Mouse (Mus musculus) forebrain, embryonic 11.5 days (tissue): Measurements from ENCODE around the gene Ucp2. TPM values are rescaled to one million over a fixed set of nuclear protein-coding genes. Genes with fewer than 3 reads are reported as not detected.
"Not testable (repeated sequence)": the region's sequence is repeated elsewhere in the genome, so short reads cannot be mapped to it uniquely, and the experiment has no call there.

Experiments
- ATAC-seq: fragments of 200-750 bp; cut with Nextera tagmentation; replicated peaks from 2 replicates; pipeline ENCODE4 v1.8.0; 2017; ENCODE audit warnings: moderate TSS enrichment; ENCODE audit not compliant: low FRiP score
- DNase-seq: peaks from one replicate; pipeline ENCODE4 v3.0.0-alpha.2; 2017; ENCODE audit warnings: low spot score
- H3K27ac ChIP-seq: fragments of 300-500 bp; sonication (generic); 2 replicates; pipeline ENCODE4 v1.5.1; 2014; ENCODE audit warnings: low read depth, low read length
- H3K27me3 ChIP-seq: fragments of 300-500 bp; sonication (generic); 2 replicates; pipeline ENCODE4 v1.6.1; 2014; ENCODE audit warnings: mild to moderate bottlenecking, low read length, mixed read lengths; ENCODE audit not compliant: control insufficient read depth, insufficient read depth
- H3K36me3 ChIP-seq: fragments of 300-500 bp; sonication (generic); 2 replicates; pipeline ENCODE4 v1.6.1; 2014; ENCODE audit warnings: mild to moderate bottlenecking, low read length, moderate library complexity, mixed read lengths; ENCODE audit not compliant: control insufficient read depth, insufficient read depth
- H3K4me1 ChIP-seq: fragments of 300-500 bp; sonication (generic); replicated peaks from 2 replicates; pipeline ENCODE4 v1.6.1; 2014; ENCODE audit warnings: low read length, mixed read lengths; ENCODE audit not compliant: control insufficient read depth, insufficient read depth
- H3K4me2 ChIP-seq: fragments of 300-500 bp; sonication (generic); 2 replicates; pipeline ENCODE4 v1.6.1; 2014; ENCODE audit warnings: low read depth, mild to moderate bottlenecking, low read length, moderate library complexity, mixed read lengths; ENCODE audit not compliant: severe bottlenecking
- H3K4me3 ChIP-seq: fragments of 300-500 bp; sonication (generic); 2 replicates; pipeline ENCODE4 v1.5.1; 2014; ENCODE audit warnings: low read depth, low read length
- H3K9ac ChIP-seq: fragments of 300-500 bp; sonication (generic); 2 replicates; pipeline ENCODE4 v1.6.1; 2014; ENCODE audit warnings: low read length
- H3K9me3 ChIP-seq: fragments of 300-500 bp; sonication (generic); 2 replicates; pipeline ENCODE4 v1.6.1; 2016; ENCODE audit warnings: low read length, mixed read lengths; ENCODE audit not compliant: control insufficient read depth
- WGBS: fragments of 180-500 bp; shearing (Covaris S2); extraction: QIAGEN DNeasy Blood & Tissue Kit; methylation state at CpG from one replicate; pipeline ENCODE4 v1.1.7; 2014; 5-methylcytosine and 5-hydroxymethylcytosine counted together
- polyA plus RNA-seq: library from polyadenylated mRNA; unstranded; fragments of >200 nt; fragmentation: Nextera tagmentation; extraction: Ambion mirVana; gene quantifications from 2 replicates; pipeline ENCODE4 v1.2.1, GENCODE M21; 2014

Ucp2 gene
- polyA plus RNA-seq, 1 experiment from 2014 or later, result 90.4 TPM

DNA sequence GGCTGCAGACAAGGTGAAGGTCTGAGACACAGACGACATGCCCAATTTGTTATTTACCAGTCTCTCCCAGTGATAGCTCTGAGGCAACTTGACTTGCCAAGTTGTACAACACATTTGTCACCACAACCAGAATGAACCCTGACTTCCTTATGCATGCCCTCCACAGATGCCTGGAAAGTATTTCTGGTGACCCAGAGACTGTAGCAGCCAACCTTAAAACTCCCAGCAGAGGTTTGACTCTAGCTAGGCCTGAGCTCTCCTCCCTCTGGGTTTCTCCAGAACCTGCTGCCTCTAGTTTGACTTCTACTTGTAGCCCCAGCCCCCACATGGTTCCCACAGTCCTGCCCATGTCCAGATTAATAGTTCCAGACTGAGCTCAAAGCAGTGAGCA lies 21.7 kb upstream of the Ucp2 start:
- Histone ChIP-seq H3K4me3 (no peak overlapping the region), H3K36me3 (no peaks in the 10 kb centered on the region; the same call in 1 of the 2 replicates)

DNA sequence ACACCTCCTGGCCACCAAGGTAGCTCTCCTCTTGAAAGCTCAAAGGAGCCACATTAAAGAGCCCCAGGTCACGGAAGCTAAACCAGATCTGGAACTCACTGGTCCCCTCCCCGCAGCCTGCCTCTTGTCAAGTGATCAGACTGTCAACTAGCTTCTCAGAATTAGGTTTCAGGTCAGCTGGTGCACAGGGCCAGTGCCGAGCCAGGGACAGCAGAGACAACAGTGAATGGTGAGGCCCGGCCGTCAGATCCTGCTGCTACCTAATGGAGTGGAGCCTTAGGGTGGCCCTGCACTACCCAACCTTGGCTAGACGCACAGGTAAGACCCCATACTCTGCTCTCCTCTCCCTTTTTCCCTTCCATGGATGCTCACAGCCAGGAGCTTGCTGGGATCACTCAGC lies 20.4 kb upstream of the Ucp2 start, which contains the start of gene Ucp3:
Gene Ucp3 (plus strand): TSS at position 214 of the 400 bp plus-strand sequence.
- Histone ChIP-seq H3K4me1 (no peaks in the 10 kb centered on the region), H3K9me3 (no peaks in the 10 kb centered on the region), H3K4me2 (no peak within 1 kb of the TSS), H3K27me3 (no peaks in the 10 kb centered on the region), H3K27ac (no peak within 1 kb of the TSS), H3K4me3 (no peak within 1 kb of the TSS), H3K9ac (no peak within 1 kb of the TSS), H3K36me3 (no peaks in the 10 kb centered on the region; the same call in 1 of the 2 replicates)
- 90% methylated on average over 6 of the region's 6 CpGs for WGBS
- DNase-seq (no peak), ATAC-seq (no peak)

More for the DNA sequence above, 21.7 kb upstream of the Ucp2 start:
- ATAC-seq (no peak), DNase-seq (no peak)
- no peaks in the 10 kb centered on the region for H3K9me3 ChIP-seq
- 93% methylated on average over 1 of the region's 1 CpGs for WGBS
- H3K4me1 ChIP-seq, result no peaks in the 10 kb centered on the region
- H3K4me2 ChIP-seq, result no peak overlapping the region
- no peaks in the 10 kb centered on the region for H3K27me3 ChIP-seq
- H3K9ac ChIP-seq, result no peak overlapping the region
- no peak overlapping the region for H3K27ac ChIP-seq

DNA sequence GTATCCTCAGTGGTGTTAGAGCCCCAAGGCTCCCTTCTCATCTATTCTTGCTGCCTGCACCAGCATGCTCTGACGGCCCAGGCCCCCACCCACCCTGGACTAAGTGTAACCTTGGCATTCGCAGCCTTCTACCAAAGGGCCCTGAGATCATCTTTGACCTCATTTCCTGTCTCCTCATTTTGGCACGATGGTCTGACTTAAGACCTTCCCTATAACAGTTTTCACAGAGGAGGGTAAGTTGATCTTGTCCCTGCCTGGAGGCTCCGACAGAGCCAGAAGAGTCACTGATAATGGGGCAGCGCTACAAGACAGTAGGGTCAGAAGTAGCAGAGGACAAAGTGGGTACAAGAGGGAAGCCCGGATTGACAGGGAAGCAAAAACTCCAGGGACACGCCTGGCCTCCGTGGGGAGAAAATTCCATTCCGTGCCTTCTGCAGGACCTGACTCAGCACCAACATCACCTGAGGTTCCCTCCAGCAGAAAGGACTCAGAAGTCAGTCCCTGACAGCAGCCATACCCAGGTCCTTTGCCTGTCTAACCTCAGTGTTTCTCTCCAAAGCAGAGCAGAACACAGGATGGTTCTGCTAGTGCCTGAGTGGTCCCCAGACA lies 19.2 kb upstream of the Ucp2 start:
- H3K4me1 ChIP-seq, result no peaks in the 10 kb centered on the region
- H3K36me3 ChIP-seq, result no peaks in the 10 kb centered on the region; the same call in 1 of the 2 replicates
- H3K27me3 ChIP-seq, result no peaks in the 10 kb centered on the region
- no peak for ATAC-seq
- no peak overlapping the region for H3K27ac ChIP-seq
- no peak for DNase-seq
- no peak overlapping the region for H3K9ac ChIP-seq
- H3K9me3 ChIP-seq, result no peaks in the 10 kb centered on the region
- WGBS, result 86% methylated on average over 9 of the region's 9 CpGs
- H3K4me3 ChIP-seq, result no peak overlapping the region
- no peak overlapping the region for H3K4me2 ChIP-seq

DNA sequence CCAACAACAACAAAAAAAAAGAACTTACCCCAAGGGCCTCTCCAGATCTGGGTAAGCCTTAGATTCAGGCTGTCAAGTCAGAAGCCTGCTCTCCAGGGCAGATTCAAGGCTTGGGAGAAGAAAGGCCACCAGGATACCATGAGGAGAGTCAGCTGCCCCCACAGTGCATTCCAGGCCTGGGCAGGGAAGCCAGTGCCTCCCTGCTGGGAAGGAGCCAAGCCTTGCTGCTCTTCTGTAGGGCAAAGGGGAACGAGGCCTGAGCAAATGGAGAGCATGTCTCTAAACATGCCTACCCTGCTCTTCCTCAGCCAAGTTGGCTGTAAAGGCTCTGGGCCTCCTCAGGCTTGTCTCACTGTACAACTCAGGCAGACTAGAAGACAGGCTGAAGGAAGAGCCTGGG lies 18.5 kb upstream of the Ucp2 start:
- no peak for DNase-seq
- Histone ChIP-seq H3K4me3 (no peak overlapping the region), H3K36me3 (no peaks in the 10 kb centered on the region), H3K9me3 (no peaks in the 10 kb centered on the region), H3K27me3 (no peaks in the 10 kb centered on the region), H3K4me2 (no peak overlapping the region), H3K27ac (no peak overlapping the region), H3K4me1 (no peaks in the 10 kb centered on the region), H3K9ac (no peak overlapping the region)
- ATAC-seq, result no peak
- 65% methylated on average over 1 of the region's 1 CpGs for WGBS

DNA sequence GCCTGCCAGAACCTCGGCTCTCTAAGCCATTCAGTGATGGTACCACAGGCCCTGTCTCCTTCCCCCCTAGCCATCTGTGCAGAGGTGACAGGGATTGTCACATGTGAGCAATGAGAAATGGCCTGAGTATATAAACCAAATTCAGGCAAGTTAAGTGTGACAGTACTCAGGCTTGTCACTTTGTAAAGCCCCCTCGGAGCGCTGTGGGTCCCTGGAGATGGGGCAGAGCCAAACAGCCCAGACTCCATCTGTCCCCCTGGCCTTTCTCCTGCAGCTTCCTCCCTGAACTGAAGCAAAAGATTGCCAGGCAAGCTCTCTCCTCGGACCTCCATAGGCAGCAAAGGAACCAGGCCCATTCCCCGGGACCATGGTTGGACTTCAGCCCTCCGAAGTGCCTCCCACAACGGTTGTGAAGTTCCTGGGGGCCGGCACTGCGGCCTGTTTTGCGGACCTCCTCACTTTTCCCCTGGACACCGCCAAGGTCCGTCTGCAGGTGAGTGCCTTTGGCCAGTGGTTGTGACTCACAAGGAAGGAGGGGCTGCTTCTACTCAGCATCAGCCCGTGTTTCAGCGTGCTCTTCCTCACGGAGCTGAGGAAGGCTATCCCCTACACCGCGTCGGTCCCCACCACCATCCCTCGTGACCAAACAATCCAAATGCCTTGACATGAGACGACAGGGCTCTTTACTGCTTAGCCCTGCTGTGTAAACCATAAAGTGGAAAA lies 13.9 kb upstream of the Ucp2 start:
- Histone ChIP-seq H3K4me1 (no peaks in the 10 kb centered on the region), H3K9me3 (no peaks in the 10 kb centered on the region), H3K4me3 (no peak overlapping the region), H3K4me2 (no peak overlapping the region), H3K27me3 (no peaks in the 10 kb centered on the region), H3K27ac (no peak overlapping the region), H3K9ac (no peak overlapping the region), H3K36me3 (no peaks in the 10 kb centered on the region)
- DNase-seq, result no peak
- 87% methylated on average over 20 of the region's 20 CpGs for WGBS
- no peak for ATAC-seq

DNA sequence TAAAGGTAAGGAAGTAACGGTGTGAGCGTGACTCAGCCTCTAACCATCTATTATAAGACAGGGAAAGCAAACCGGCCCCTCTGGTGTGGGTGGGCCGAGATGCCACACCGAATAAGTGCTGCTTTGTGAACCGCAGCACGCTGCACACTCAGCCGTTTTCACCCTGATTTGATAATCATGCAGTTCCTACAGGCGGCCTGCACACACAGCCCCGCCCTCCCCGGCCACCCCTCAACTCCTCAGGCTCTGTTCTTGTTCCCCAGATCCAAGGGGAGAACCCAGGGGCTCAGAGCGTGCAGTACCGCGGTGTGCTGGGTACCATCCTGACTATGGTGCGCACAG lies 13.3 kb upstream of the Ucp2 start:
- ATAC-seq, result no peak
- no peak overlapping the region for H3K4me2 ChIP-seq
- WGBS, result 78% methylated on average over 15 of the region's 15 CpGs

DNA sequence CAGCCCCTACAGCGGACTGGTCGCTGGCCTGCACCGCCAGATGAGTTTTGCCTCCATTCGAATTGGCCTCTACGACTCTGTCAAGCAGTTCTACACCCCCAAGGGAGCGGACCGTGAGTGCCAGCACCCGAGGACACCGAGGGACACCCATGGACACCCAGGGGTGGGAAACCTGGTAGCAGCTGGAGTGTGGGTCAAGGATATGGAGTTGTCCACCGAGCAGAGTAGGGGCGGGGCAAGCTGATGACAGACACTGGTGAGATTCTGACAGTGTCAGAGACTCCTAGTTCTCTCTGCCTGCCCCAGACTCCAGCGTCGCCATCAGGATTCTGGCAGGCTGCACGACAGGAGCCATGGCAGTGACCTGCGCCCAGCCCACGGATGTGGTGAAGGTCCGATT lies 13.0 kb upstream of the Ucp2 start:
- no peaks in the 10 kb centered on the region for H3K27me3 ChIP-seq
- H3K4me2 ChIP-seq, result no peak overlapping the region
- H3K9me3 ChIP-seq, result no peaks in the 10 kb centered on the region
- no peaks in the 10 kb centered on the region for H3K36me3 ChIP-seq
- H3K9ac ChIP-seq, result no peak overlapping the region
- DNase-seq (no peak), ATAC-seq (no peak)
- no peaks in the 10 kb centered on the region for H3K4me1 ChIP-seq
- H3K27ac ChIP-seq, result no peak overlapping the region
- no peak overlapping the region for H3K4me3 ChIP-seq
- WGBS, result 88% methylated on average over 17 of the region's 17 CpGs

More for the DNA sequence above, 13.3 kb upstream of the Ucp2 start:
- Histone ChIP-seq H3K36me3 (no peaks in the 10 kb centered on the region), H3K9me3 (no peaks in the 10 kb centered on the region), H3K9ac (no peak overlapping the region), H3K27me3 (no peaks in the 10 kb centered on the region), H3K4me1 (no peaks in the 10 kb centered on the region), H3K4me3 (no peak overlapping the region), H3K27ac (no peak overlapping the region)
- no peak for DNase-seq

DNA sequence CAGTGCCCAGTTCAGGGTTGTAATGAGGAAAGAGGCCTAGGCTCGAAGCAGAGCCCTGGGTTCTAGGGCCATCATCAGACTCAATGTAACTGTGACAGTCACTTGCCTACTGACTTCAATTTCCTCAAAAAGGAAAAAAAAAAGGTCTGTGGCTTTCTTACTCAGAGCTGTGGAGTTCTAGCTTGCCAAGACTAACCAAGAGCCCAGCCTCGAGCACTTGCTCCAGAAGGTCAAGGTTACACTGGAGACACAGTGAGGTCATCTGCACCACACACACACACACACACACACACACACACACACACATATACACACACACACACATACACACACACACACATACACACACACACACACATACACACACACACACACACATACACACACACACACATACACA lies 11.1 kb upstream of the Ucp2 start:
- H3K9me3 ChIP-seq, H3K4me1 ChIP-seq, ATAC-seq, H3K27me3 ChIP-seq, H3K9ac ChIP-seq, DNase-seq, H3K36me3 ChIP-seq, H3K27ac ChIP-seq, H3K4me3 ChIP-seq, H3K4me2 ChIP-seq: not testable (repeated sequence)
- WGBS, result 80% methylated on average over 2 of the region's 2 CpGs

DNA sequence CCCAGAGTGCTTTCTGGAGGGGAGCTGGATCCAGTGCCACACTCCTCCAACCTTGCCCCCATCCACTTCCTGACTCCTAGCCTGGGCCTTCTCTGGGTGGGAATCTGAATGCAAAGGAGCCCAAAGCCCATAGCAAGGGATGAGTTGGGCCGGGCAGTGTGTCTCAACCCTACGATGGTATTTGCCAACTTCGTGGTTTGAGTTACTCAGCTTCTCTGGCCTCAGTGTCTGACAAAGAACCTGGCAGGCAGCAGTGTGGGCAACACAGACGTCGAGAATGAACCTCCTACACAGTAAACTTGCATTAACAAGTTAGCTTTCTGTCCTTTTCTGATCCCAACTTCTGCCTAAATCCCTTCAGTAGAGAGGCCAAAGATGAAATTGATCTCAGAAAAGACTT lies 8.6 kb upstream of the Ucp2 start:
- Histone ChIP-seq H3K4me1 (no peaks in the 10 kb centered on the region), H3K4me2 (no peak overlapping the region), H3K9ac (no peak overlapping the region), H3K27me3 (no peaks in the 10 kb centered on the region), H3K9me3 (no peaks in the 10 kb centered on the region), H3K36me3 (no peaks in the 10 kb centered on the region), H3K27ac (no peak overlapping the region), H3K4me3 (no peak overlapping the region)
- 91% methylated on average over 5 of the region's 5 CpGs for WGBS
- ATAC-seq, result no peak
- DNase-seq, result no peak
